In genomic region chr11:88161051-88161581, GRCm38 (mm10) we compare ENCODE assay signal across 8 mouse cellular contexts. TPM values are rescaled to one million over a fixed set of nuclear protein-coding genes. Genes with fewer than 3 reads are reported as not detected.
DNase-seq lines count a peak whose midpoint lies in the region; ATAC-seq and TF ChIP-seq lines count a peak whose summit lies in the region.

No protein-coding gene starts in this region.

- peak overlapping the region; percentile 34 for H3K4me3 ChIP-seq in embryonic facial prominence, embryonic 15.5 days (replicated peaks)
- peak overlapping the region; percentile 43 for H3K4me3 ChIP-seq in heart, postnatal 0 days (ENCODE audit: low read depth, low read length)
- H3K4me3 ChIP-seq in lung, embryonic 14.5 days (ENCODE audit: low read depth, low read length), result peak overlapping the region; percentile 33

- ATAC-seq in embryonic facial prominence, embryonic 15.5 days (ENCODE audit: insufficient number of reproducible peaks, low FRiP score, low TSS enrichment, low read depth), result peak; percentile 20; the same call in 1 of the 2 replicates
- ATAC-seq in heart, postnatal 0 days (ENCODE audit: insufficient read depth, low read depth), result peak; percentile 53
- peak; percentile 48 for ATAC-seq in lung, embryonic 14.5 days (ENCODE audit: insufficient read depth)

- no peak for TF ChIP-seq CTCF in heart, postnatal 0 days (IDR thresholded peaks at IDR 0.05; ENCODE audit: low read depth)
- TF ChIP-seq CTCF in lung, embryonic 14.5 days (IDR thresholded peaks at IDR 0.05; ENCODE audit: low read depth), result no peak

- no peaks in the 10 kb centered on the region for H3K36me3 ChIP-seq in embryonic facial prominence, embryonic 15.5 days
- H3K36me3 ChIP-seq in heart, postnatal 0 days (replicated peaks; ENCODE audit: control insufficient read depth, insufficient read depth, low read length), result no peaks in the 10 kb centered on the region
- H3K36me3 ChIP-seq in lung, embryonic 14.5 days (ENCODE audit: insufficient read depth), result no peaks in the 10 kb centered on the region

- DNase-seq in ES-CJ7 (ENCODE audit: low read depth, low spot score), result peak; percentile 55
- DNase-seq in adrenal gland, postnatal 14 days, result peak; percentile 90
- DNase-seq in heart, postnatal 0 days (ENCODE audit: low spot score), result peak; percentile 87
- DNase-seq in kidney, postnatal 25 days, result peak; percentile 82 to 92
- DNase-seq in lung, embryonic 14.5 days, result peak; percentile 86
- DNase-seq in retina, embryonic 14.5 days (ENCODE audit: low spot score), result peak; percentile 83
- DNase-seq in thymus, postnatal 0 days (ENCODE audit: low spot score), result no peak

- no peak for TF ChIP-seq EP300 in heart, postnatal 0 days (IDR thresholded peaks at IDR 0.05; ENCODE audit: low read depth)

- 1% methylated on average over 16 of the region's 33 CpGs for WGBS in embryonic facial prominence, embryonic 15.5 days
- WGBS in heart, postnatal 0 days, result 1% methylated on average over 18 of the region's 33 CpGs
- under 1% methylated on average over 21 of the region's 33 CpGs for WGBS in lung, embryonic 14.5 days

- H3K9ac ChIP-seq in embryonic facial prominence, embryonic 15.5 days, result no peak overlapping the region
- H3K9ac ChIP-seq in heart, postnatal 0 days (replicated peaks; ENCODE audit: low read depth, low read length), result peak overlapping the region; percentile 64
- peak overlapping the region; percentile 28; the same call in 1 of the 2 replicates for H3K9ac ChIP-seq in lung, embryonic 14.5 days

- H3K9me3 ChIP-seq in embryonic facial prominence, embryonic 15.5 days (replicated peaks), result no peaks in the 10 kb centered on the region
- H3K9me3 ChIP-seq in heart, postnatal 0 days (replicated peaks; ENCODE audit: control insufficient read depth, low read length), result no peaks in the 10 kb centered on the region
- no peaks in the 10 kb centered on the region for H3K9me3 ChIP-seq in lung, embryonic 14.5 days (ENCODE audit: low read depth, low read length)

- peak overlapping the region; percentile 66 for H3K27ac ChIP-seq in embryonic facial prominence, embryonic 15.5 days (replicated peaks)
- peak overlapping the region; percentile 99 for H3K27ac ChIP-seq in heart, postnatal 0 days (ENCODE audit: low read depth)
- peak overlapping the region; percentile 91 for H3K27ac ChIP-seq in lung, embryonic 14.5 days (ENCODE audit: low read depth)

- H3K27me3 ChIP-seq in embryonic facial prominence, embryonic 15.5 days, result no peaks in the 10 kb centered on the region
- H3K27me3 ChIP-seq in heart, postnatal 0 days (ENCODE audit: control insufficient read depth, insufficient read depth, low read length), result no peaks in the 10 kb centered on the region
- no peaks in the 10 kb centered on the region for H3K27me3 ChIP-seq in lung, embryonic 14.5 days (ENCODE audit: insufficient read depth, low read length)

- peaks cover 76% of the 10 kb centered on the region for H3K4me1 ChIP-seq in embryonic facial prominence, embryonic 15.5 days
- H3K4me1 ChIP-seq in heart, postnatal 0 days (ENCODE audit: control insufficient read depth, insufficient read depth), result peaks cover 56% of the 10 kb centered on the region
- peaks cover 48% of the 10 kb centered on the region for H3K4me1 ChIP-seq in lung, embryonic 14.5 days (ENCODE audit: insufficient read depth)

- peak overlapping the region; percentile 71 for H3K4me2 ChIP-seq in embryonic facial prominence, embryonic 15.5 days (replicated peaks)
- H3K4me2 ChIP-seq in heart, postnatal 0 days (ENCODE audit: low read depth, low read length), result peak overlapping the region; percentile 73
- peak overlapping the region; percentile 80 for H3K4me2 ChIP-seq in lung, embryonic 14.5 days

RNA-seq across cellular contexts. Expression of gene Mrps23, which starts 43.1 kb away (rescaled TPM):
- total RNA-seq in adrenal gland, postnatal 14 days (2021), result 173 and 176 TPM in 2 replicates
- polyA plus RNA-seq in embryonic facial prominence, embryonic 15.5 days (2015; fragmentation: Nextera tagmentation; extraction: Ambion mirVana), result 58.4 and 61.6 TPM in 2 replicates
- 77.6 and 240 TPM in 2 replicates for total RNA-seq in heart, postnatal 0 days (2014; rRNA removed; ENCODE audit: low replicate concordance)
- 156 TPM in 2 replicates for polyA plus RNA-seq in heart, postnatal 0 days (2015; fragmentation: Nextera tagmentation; extraction: Ambion mirVana)
- polyA plus RNA-seq in lung, embryonic 14.5 days (2014; fragmentation: Nextera tagmentation; extraction: Ambion mirVana), result 55.1 and 57.6 TPM in 2 replicates
- polyA plus RNA-seq in thymus, postnatal 0 days (2015; fragmentation: Nextera tagmentation; extraction: Ambion mirVana), result 90.0 and 95.0 TPM in 2 replicates
